Mouse (Mus musculus): ENCODE data around the gene Kcnip3.

Kcnip3 gene

DNA sequence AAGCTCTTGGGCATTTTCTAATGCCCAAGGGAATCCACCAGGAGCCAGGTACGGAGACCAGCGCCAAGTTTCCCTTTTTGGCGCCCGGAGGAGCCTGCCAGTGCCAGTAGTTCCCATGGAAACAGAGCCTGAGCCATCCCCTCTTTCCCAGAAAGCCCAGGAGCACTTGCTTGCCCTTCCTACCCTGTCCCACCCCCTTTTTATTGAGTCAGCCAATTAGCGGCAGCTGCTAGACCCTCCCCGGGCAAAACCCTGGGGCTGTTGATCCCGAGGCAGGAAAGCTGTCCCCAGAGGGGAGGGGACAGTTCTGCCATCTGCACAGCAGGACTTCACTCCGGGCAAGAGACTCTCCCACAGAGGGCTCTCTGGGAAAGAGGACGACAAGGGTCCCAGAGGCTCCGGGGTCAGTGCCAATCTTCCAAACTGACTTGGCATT is at the start of gene Kcnip3:
Gene Kcnip3, minus strand, starts transcription at position 89 of the 436 bp plus-strand sequence.
- peak; percentile 34 for DNase-seq (ENCODE audit: low read depth, low spot score)

DNA sequence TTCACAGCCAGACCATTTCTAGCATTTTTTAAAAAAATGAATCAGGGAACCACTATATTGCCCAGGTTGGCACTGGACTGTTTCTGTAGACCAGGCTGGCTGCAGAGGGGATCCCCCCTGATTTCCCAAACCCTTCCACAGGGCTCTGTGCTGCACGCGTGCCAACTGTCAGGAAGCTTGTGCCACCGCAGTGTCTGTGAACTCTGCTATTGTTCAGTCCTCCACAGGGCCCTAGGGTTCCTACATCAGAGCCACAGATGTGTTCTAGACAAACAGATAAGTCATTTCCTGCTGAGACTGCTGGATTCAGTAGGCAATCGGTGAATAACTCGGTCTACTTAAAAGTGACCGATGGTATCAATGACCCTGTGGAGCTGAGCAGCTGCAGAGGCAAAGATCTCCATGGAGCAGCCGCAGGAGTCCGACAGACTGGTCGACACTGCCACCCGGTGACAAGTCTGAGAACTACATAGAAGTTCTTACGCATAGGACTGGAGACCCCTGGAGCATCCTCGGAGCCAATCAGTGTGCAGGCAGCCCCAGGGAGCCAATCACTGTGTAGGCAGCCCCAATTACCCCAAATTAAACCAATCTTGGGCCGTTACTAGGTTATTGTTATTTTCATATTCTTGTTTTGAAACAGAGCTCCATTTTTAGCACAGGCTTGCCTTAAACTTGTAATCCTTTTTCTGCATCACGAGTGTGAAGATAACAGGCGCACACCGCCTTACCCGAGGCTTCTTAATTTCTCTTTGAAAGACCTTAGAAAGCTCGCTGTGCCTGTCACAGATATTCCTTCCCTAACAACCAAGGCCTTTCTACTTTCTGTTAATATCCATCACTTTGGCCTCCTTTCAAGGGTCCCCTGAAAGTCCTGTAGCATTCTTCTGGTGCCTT is 37.4 kb upstream of the Kcnip3 start:
- DNase-seq (ENCODE audit: low read depth, low spot score): peak; percentile 79

GRCm38 (mm10) chr2:127551078-127551477 is 29.2 kb upstream of the Kcnip3 start:
- DNase-seq (ENCODE audit: low read depth, low spot score): no peak

GRCm38 (mm10) chr2:127550446-127550845 is 28.6 kb upstream of the Kcnip3 start:
- DNase-seq (ENCODE audit: low read depth, low spot score): no peak

- DNase-seq (ENCODE audit: low read depth, low spot score): no peak
These were observed 27.8 kb upstream of the Kcnip3 start for GRCm38 (mm10) chr2:127549711-127550110.

DNA sequence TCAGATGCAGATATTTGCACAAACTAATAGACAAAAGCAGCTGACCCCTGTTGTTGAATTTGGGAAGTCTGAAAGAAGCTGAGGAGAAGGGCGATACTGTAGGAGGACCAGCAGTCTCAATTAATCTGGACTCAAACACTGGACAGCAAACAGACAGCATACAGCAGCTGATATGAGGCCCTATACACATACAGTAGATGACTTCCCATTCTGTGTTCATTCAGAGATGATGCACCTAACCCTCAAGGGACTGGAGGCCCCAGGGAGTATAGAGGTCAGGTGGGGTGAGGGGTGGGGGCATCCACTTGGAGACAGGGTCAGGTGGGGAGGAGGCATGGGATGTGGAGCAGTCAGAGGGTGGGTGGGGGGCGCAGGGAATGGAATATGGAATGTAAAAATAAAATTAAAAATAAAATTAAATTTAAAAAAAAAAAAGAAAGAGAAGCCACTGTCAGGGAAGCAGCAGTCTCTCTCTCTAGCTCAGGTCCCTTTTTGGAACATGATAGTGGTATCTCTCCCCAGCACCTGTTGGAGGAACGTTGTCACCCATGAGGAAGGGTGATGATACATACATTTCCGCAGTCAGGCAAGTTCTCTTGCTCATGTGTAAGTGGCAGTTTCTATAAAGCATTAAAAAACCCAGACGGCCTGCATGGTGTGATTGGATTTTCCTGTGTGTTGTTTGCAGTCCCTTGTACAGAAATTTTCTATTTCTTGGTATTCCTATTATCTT is 26.6 kb upstream of the Kcnip3 start:
- no peak for DNase-seq (ENCODE audit: low read depth, low spot score)

DNA sequence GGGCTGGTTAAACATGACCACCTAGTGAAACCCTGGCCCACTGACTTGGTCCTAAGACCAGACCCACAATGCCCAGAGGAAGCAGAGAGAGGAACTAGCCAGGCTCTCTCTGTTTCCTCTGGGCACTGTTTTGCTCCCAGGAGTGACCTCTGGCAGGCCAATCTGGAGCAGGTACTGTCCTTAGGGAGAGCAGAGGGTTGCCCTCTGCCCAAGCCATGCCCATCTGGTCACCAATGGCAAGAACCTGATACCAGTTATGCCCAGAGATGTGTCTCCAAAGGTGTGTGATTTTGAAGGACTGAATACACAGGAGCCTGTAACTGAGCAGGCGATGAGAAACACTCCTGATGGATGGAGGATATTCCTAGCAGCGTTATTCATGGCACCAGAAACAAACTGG is 19.8 kb upstream of the Kcnip3 start:
- no peak for DNase-seq (ENCODE audit: low read depth, low spot score)

DNA sequence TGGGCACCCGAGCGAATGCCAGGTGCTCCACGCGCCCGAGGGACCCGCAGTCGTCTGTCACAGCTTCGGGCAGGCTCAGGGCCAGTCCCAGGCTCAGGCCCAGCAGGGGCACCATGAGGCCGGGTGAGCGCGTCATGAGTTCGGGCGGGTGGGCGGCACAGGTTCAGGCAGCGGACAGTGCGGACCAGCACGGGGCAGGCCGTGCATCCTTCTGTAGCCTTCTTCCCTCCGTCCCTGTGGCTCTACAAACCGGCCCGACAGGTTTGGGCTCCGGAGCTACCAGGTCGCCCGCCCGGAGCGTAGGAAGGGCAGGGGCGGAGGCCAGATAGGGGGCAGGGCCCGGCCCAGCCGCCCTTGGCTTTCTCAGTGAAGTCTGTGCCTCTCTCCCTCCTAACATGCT is 19.3 kb upstream of the Kcnip3 start, which contains the start of gene Prom2:
Gene Prom2, minus strand, starts transcription at position 283 of the 400 bp plus-strand sequence.
- DNase-seq (ENCODE audit: low read depth, low spot score): no peak

GRCm38 (mm10) chr2:127539494-127539893 is 17.6 kb upstream of the Kcnip3 start:
- no peak for DNase-seq (ENCODE audit: low read depth, low spot score)

DNA sequence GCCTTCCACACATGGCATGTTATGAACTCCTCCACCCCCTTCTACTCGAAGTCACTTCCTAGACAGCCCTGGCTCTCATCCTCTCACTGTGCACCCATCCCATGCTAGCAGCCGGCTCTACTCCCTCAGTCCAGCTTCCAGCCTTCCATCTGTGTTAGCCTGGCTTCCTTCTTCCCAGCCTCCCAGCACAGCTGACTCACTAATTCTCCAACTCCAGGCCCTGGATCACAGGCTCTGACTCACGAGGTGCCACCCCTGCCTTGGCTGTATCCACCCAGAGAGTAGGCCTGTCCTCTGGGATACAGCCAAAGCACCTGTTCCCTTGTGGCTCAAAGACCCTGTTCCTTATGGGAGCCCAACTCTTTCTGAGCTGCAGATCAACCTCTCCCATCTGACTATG is 15.7 kb upstream of the Kcnip3 start:
- no peak for DNase-seq (ENCODE audit: low read depth, low spot score)

DNA sequence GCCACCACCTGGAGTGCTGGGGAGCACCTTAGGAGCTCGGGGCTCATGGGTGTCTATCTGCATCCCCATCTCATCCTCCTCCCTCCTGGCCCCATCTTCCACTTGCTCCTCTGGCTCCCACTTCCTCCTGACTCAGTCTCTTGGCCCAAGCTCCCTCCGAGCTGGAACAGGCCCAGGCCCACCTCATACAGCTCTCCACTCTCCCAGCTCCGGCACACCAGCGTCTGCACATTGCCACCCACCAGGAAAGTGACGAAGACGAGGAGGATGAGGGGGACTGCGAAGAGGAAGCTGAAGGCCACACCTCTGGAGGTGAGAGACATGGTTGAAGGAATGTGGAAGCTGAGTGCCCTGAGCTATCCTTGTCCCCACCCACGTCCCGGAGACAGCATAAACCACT is 13.5 kb upstream of the Kcnip3 start:
- DNase-seq (ENCODE audit: low read depth, low spot score): no peak

- no peak for DNase-seq (ENCODE audit: low read depth, low spot score)
These were observed 10.5 kb upstream of the Kcnip3 start for GRCm38 (mm10) chr2:127532379-127532778.

GRCm38 (mm10) chr2:127531592-127531991 is 9.7 kb upstream of the Kcnip3 start:
- no peak for DNase-seq (ENCODE audit: low read depth, low spot score)

DNA sequence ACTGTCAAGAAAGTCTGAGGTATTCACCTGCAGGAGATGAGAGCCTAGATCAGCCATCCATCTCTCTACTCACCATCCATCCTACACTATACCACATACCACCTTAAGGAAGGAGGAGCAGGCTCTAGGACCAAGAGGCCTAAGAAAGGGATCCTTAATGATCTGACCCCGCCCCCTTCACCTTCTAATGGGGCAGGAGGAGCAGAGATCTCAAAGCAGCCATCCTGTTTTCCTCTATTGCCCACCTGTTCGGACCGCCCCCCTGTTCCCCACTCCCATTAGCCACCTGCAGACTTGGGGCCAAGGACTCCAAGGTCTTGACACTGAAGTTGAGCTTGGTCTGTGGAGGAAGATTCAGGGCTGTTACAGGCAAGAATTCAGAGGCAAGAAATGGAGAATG is 8.5 kb upstream of the Kcnip3 start:
- DNase-seq (ENCODE audit: low read depth, low spot score): no peak

DNA sequence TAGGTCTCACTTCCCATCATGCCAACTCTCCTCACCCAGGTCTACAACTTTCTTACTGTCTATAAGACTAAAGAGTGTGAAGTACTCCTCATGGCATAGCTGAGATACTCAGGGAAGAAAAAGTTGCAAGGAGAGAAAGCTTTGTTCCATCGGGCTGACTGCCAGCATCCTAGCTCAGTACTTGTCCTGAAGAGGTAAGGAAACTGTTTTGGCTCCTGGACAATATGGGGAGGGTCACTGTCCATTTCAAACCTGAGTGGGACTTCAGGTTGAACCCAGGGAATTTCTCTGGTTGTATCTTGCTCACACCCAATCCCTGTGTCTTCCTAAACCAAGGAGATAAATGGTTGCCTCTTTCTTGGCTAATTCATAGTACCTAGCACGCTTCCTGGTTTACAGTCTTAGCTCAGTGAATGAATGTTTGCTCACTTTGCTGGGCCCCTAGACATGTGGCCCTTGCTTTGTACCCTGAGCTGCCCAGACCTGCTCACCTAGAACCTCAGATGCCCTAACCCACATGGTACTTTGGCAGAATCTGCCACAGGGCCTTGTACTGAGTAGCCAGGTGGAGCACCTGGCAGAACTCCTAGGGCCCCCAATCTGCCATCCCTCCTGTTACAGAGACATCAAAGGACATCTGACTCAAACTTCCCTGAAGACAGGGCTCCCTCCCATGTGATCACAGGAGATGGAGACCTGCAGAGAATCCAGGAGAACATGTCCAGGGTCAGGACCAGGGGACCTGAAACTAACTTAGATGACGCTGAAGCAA is 3.3 kb upstream of the Kcnip3 start:
- no peak for DNase-seq (ENCODE audit: low read depth, low spot score)

- DNase-seq (ENCODE audit: low read depth, low spot score): no peak
These were observed 2.2 kb upstream of the Kcnip3 start for GRCm38 (mm10) chr2:127523950-127524729.

- DNase-seq (ENCODE audit: low read depth, low spot score): peak; percentile 27
These were observed 505 bp downstream of the Kcnip3 start for GRCm38 (mm10) chr2:127521172-127522005.

DNA sequence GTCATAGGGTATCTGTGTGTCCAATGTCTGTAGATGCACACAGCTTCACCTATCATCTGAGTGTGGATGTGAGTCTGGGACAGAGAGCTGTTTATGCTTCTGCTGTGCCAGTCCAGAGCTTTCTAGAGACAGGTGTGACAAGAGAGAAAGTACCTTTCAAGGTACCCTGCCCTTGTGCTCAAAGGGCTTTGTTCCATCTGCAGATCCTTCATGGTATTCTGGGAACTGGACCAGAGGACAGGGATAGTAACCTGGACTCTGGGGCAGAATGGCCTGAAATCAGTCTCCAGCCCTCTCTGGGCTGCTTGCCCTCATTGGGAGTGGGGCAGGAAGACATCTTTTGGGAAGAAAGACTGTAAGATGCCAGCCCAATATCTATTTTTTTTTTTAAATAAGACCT is 1.8 kb downstream of the Kcnip3 start:
- no peak for DNase-seq (ENCODE audit: low read depth, low spot score)

DNA sequence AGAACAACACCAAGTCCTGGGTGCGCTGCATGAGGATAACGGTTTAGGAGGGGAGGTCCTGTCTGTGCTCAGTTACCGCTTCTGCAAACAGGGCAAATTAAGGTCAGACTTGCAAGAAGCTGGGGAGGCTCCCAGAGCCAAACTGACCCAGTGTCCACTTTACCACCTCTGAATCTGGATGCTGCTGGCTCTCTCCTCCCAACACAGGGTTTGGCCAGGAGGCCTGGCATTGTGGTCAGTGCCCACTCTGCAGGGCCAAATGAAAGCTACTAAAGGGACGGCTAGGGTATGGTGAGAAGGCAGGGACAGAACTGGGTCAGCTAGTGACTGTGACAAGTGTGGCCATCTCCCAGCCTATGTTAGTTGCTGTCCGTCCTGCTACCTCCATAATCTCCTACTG is 2.6 kb downstream of the Kcnip3 start:
- no peak for DNase-seq (ENCODE audit: low read depth, low spot score)

DNA sequence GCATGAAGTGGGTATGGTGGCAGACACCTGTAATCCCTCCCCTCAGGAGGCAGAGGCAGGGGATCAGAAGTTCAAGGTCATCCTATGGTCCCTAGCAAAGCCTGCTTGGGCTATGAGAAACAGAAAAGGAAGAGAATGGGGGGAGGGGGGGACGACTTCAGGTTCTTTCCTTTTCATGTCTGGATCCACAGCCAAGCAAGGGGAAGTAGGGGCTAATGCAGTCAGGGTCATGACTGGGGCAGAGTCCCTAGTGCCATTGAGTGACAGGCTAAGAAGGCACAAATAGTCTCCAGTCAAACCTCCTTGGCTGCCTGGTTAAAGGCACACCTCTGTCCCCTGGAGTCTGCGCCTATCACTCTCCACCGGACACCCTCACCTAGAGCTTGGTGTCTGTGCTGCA is 3.1 kb downstream of the Kcnip3 start:
- no peak for DNase-seq (ENCODE audit: low read depth, low spot score)
